ENCODE assay signal across 10 mouse cellular contexts in genomic region chr13:56612331-56612730, GRCm38 (mm10). TPM values are rescaled to one million over a fixed set of nuclear protein-coding genes. Genes with fewer than 3 reads are reported as not detected.
A peak's percentile ranks its signal among the peaks of the same experiment; 100 is the strongest.
DNase-seq lines count a peak whose midpoint lies in the region; ATAC-seq and TF ChIP-seq lines count a peak whose summit lies in the region.
"Had no signal": no experiment of that assay in that cellular context is flagged by ENCODE, and none has a peak within 500 bp of the region (broad histone marks: within the 10 kb centered on the region; RNA-seq: fewer than 3 reads in every experiment).

No protein-coding gene starts in this region.

- no peak for TF ChIP-seq EP300 in stomach, postnatal 0 days (optimal IDR thresholded peaks at IDR 0.05)

- peak overlapping the region; percentile 25 for H3K4me2 ChIP-seq in neural tube, embryonic 12.5 days (replicated peaks)
- peak overlapping the region; percentile 99 for H3K4me2 ChIP-seq in intestine, embryonic 15.5 days (replicated peaks)
- peak overlapping the region; percentile 91 for H3K4me2 ChIP-seq in stomach, postnatal 0 days (replicated peaks; ENCODE audit: low read depth)

- H3K36me3 ChIP-seq in neural tube, embryonic 12.5 days = no peaks in the 10 kb centered on the region
- no peaks in the 10 kb centered on the region for H3K36me3 ChIP-seq in intestine, embryonic 15.5 days
- no peaks in the 10 kb centered on the region for H3K36me3 ChIP-seq in stomach, postnatal 0 days (ENCODE audit: control insufficient read depth, insufficient read depth, low read length)

- H3K9me3 ChIP-seq in neural tube, embryonic 12.5 days = no peaks in the 10 kb centered on the region
- H3K9me3 ChIP-seq in intestine, embryonic 15.5 days = no peaks in the 10 kb centered on the region
- H3K9me3 ChIP-seq in stomach, postnatal 0 days (ENCODE audit: control insufficient read depth, low read length) = no peaks in the 10 kb centered on the region

- no peak for TF ChIP-seq CTCF in gastrocnemius, adult 2 months (IDR thresholded peaks at IDR 0.05)
- TF ChIP-seq CTCF in stomach, postnatal 0 days (IDR thresholded peaks at IDR 0.05; ENCODE audit: low read depth) = no peak

- WGBS in neural tube, embryonic 12.5 days = 14% methylated on average over 10 of the region's 10 CpGs
- WGBS in intestine, embryonic 15.5 days = 21% methylated on average over 10 of the region's 10 CpGs
- WGBS in stomach, postnatal 0 days = 27% methylated on average over 10 of the region's 10 CpGs

- H3K4me1 ChIP-seq in neural tube, embryonic 12.5 days = peaks cover 21% of the 10 kb centered on the region
- H3K4me1 ChIP-seq in intestine, embryonic 15.5 days (replicated peaks) = peaks cover 82% of the 10 kb centered on the region
- peaks cover 16% of the 10 kb centered on the region; the same call in 1 of the 2 replicates for H3K4me1 ChIP-seq in stomach, postnatal 0 days (replicated peaks; ENCODE audit: control insufficient read depth, insufficient read depth)

- peak overlapping the region; percentile 75 for H3K4me3 ChIP-seq in gastrocnemius, adult 2 months
- H3K4me3 ChIP-seq in neural tube, embryonic 12.5 days = no peak overlapping the region
- H3K4me3 ChIP-seq in intestine, embryonic 15.5 days (replicated peaks) = 0 out of 2 replicates have a peak overlapping the region, but pooled peaks have one; percentile 6
- H3K4me3 ChIP-seq in stomach, postnatal 0 days (ENCODE audit: low read depth, low read length) = peak overlapping the region; percentile 13; the same call in 1 of the 2 replicates
- H3K4me3 ChIP-seq: erythroblast, embryonic 14.5 days had no signal

- intact Hi-C loops in gastrocnemius, adult 2 months (cut with DNase I) = no loop called here

- no peak for ATAC-seq in neural tube, embryonic 12.5 days (ENCODE audit: low FRiP score, low read depth)
- no peak for ATAC-seq in intestine, embryonic 15.5 days
- no peak for ATAC-seq in stomach, postnatal 0 days (ENCODE audit: low FRiP score, low TSS enrichment)

- peak; percentile 70 for DNase-seq in gastrocnemius, adult 2 months
- no peak for DNase-seq in gastrocnemius, adult 18-20 months (ENCODE audit: low spot score)
- DNase-seq in neural tube, embryonic 10.5 days (ENCODE audit: extremely low spot score, low spot score) = no peak
- DNase-seq in stomach, postnatal 0 days (ENCODE audit: low spot score) = no peak
- DNase-seq in spleen, postnatal 10 days (ENCODE audit: low spot score in 2 of 2) = no peak
- DNase-seq in urinary bladder, postnatal 4 days (ENCODE audit: low spot score in 2 of 2) = no peak
- DNase-seq: adrenal gland, postnatal 25 days had no signal

- H3K9ac ChIP-seq in neural tube, embryonic 12.5 days = no peak overlapping the region
- H3K9ac ChIP-seq in intestine, embryonic 15.5 days = peak overlapping the region; percentile 4; the same call in 1 of the 2 replicates
- 0 out of 2 replicates have a peak overlapping the region, but pooled peaks have one; percentile 35 for H3K9ac ChIP-seq in stomach, postnatal 0 days (ENCODE audit: low read length)

- peak overlapping the region; percentile 81 for H3K27ac ChIP-seq in gastrocnemius, adult 2 months
- H3K27ac ChIP-seq in neural tube, embryonic 12.5 days = no peak overlapping the region
- peak overlapping the region; percentile 54; the same call in 1 of the 2 replicates for H3K27ac ChIP-seq in intestine, embryonic 15.5 days
- peak overlapping the region; percentile 20; the same call in 1 of the 2 replicates for H3K27ac ChIP-seq in stomach, postnatal 0 days (replicated peaks)

- peaks cover 16% of the 10 kb centered on the region for H3K27me3 ChIP-seq in neural tube, embryonic 12.5 days (replicated peaks)
- 0 out of 2 replicates have a peak, but pooled peaks cover 4% of the 10 kb centered on the region for H3K27me3 ChIP-seq in intestine, embryonic 15.5 days (replicated peaks)
- H3K27me3 ChIP-seq in stomach, postnatal 0 days (ENCODE audit: control insufficient read depth, insufficient read depth, low read length) = no peaks in the 10 kb centered on the region

RNA-seq across cellular contexts. Expression of gene Tgfbi, which starts 3.0 kb away (rescaled TPM):
- total RNA-seq in gastrocnemius, adult 2 months (2021) = 10 to 100 TPM; 13.0 to 24.8 TPM
- total RNA-seq in gastrocnemius, adult 18-20 months (2021) = 10 to 100 TPM; 13.4 to 17.6 TPM
- polyA plus RNA-seq in neural tube, embryonic 12.5 days (2016; fragmentation: Nextera tagmentation; extraction: Ambion mirVana) = 38.8 and 39.9 TPM in 2 replicates
- 120 and 123 TPM in 2 replicates for polyA plus RNA-seq in intestine, embryonic 15.5 days (2015; fragmentation: Nextera tagmentation; extraction: Ambion mirVana)
- 140 and 149 TPM in 2 replicates for polyA plus RNA-seq in stomach, postnatal 0 days (2015; fragmentation: Nextera tagmentation; extraction: Ambion mirVana)

Comparison
In these comparisons a context has a peak if more than half of its experiments do, and no peak if none do; other contexts are left out.
1. H3K4me2 ChIP-seq: peak in every context shown above with its lines; median percentile 99 in intestine, embryonic 15.5 days; 91 in stomach, postnatal 0 days; 25 in neural tube, embryonic 12.5 days.